In the genomic region with DNA sequence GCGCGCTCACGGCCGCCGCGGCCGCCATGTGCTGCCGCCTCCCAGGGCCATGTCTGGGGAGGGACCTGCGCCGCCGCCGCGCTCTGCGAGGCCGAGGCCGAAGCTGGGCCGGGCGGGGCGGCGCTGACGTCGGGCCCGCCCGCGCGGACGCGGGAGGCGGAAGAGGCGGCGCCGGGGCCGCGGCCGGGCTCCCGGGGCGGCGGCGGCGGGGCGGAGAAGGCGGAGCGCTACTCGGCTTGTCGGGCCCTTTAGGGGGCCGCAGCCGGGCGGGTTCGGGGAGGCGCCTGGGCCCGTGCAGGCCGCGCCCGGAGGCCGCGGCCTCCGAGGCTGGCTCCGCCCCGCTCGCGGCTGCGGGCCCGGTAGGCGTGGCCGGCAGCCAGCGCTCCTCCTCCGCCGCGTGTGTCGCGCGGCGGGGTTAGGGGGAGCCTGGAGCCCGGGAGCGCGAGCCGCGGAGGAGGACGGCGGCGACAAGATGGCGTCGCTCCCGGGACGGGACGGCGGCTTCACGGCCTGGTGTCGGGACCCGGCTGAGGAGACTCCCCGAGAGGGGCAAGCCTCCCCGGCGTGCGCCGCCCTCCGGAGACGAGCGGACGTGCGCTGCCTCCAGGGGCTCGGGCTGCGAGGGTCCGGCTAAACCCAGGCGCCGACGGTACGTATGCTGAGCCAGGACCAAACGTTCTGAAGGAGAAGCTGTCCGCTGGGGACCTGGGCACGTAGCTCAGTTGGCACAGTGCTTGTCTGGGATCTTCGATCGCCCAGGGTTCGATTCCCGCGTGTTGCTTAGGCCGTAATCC, we compare ENCODE assay signal across 8 mouse cellular contexts. TPM values are rescaled to one million over a fixed set of nuclear protein-coding genes. Genes with fewer than 3 reads are reported as not detected.
DNase-seq lines count a peak whose midpoint lies in the region; ATAC-seq lines count a peak whose summit lies in the region.

Gene Fam120a (minus strand): TSS at position 62 of the 794 bp plus-strand sequence.

- H3K27me3 ChIP-seq in megakaryocyte, embryonic 14.5 days (replicated peaks): no peaks in the 10 kb centered on the region

- H3K4me1 ChIP-seq in megakaryocyte, embryonic 14.5 days: peaks cover 62% of the 10 kb centered on the region

- H3K9me3 ChIP-seq in megakaryocyte, embryonic 14.5 days: no peaks in the 10 kb centered on the region

- H3K36me3 ChIP-seq in megakaryocyte, embryonic 14.5 days (replicated peaks; ENCODE audit: low read length): peaks cover 30% of the 10 kb centered on the region

- H3K4me3 ChIP-seq in megakaryocyte, embryonic 14.5 days (replicated peaks): peak within 1 kb of the TSS; percentile 96

- peak; percentile 57 for ATAC-seq in inflammation-experienced regulatory T-cells, adult 6 months

- peak; percentile 92 to 95 for DNase-seq in adrenal gland, adult (ENCODE audit: inconsistent age in 2 of 2, low spot score in 1 of 2)
- DNase-seq in embryo, embryonic 10.5 days (ENCODE audit: low spot score): peak; percentile 89
- DNase-seq in gastrocnemius, postnatal 25 days: peak; percentile 88
- peak; percentile 67 to 77 for DNase-seq in left cerebral cortex, adult 9 months (ENCODE audit: low spot score in 2 of 2)
- peak; percentile 74 to 79 for DNase-seq in right cerebral cortex, adult 2 months (ENCODE audit: low spot score in 2 of 2)
- peak; percentile 47 for DNase-seq in urinary bladder, postnatal 10 days (ENCODE audit: low spot score)

RNA-seq across cellular contexts. Expression of gene Fam120a, which starts in this region (rescaled TPM):
- 100 to 1,000 TPM in 1 of 2 experiments, 10 to 100 TPM in 1; 99.0 to 102 TPM for total RNA-seq in gastrocnemius, postnatal 25 days (2021)
- polyA plus RNA-seq in inflammation-experienced regulatory T-cells, adult 6 months (2017; shearing (Covaris generic)): 10 to 100 TPM; 30.1 to 34.4 (median 31.5) TPM
- 60.7 and 71.7 TPM in 2 replicates for polyA plus RNA-seq in megakaryocyte, embryonic 14.5 days (2012; ENCODE audit: insufficient read depth, low replicate concordance)

Comparison
In these comparisons a context has a peak if more than half of its experiments do, and no peak if none do; other contexts are left out.
1. Peak in every context shown above with its lines: DNase-seq, ATAC-seq and H3K4me3 ChIP-seq.